Mouse (Mus musculus): ENCODE results near the gene Dhrs7b.
"Not testable (repeated sequence)": the region's sequence is repeated elsewhere in the genome, so short reads cannot be mapped to it uniquely, and the experiment has no call there.

Gene Dhrs7b

GRCm38 (mm10) chr11:60837644-60838406 is 7.4 kb downstream of the Dhrs7b start:
- CTCF ChIA-PET = interaction anchor here (1.2 kb wide), 1 partner anchor 26 kb away, joined by 17 read pairs; the partner anchor contains the start of gene Shmt1

GRCm38 (mm10) chr11:60841467-60842200 is 11.2 kb downstream of the Dhrs7b start:
- CTCF ChIA-PET = no interaction called here

- CTCF ChIA-PET = no interaction called here
These were observed 13.0 kb downstream of the Dhrs7b start for GRCm38 (mm10) chr11:60843412-60843811.

GRCm38 (mm10) chr11:60845415-60845814 is 15.0 kb downstream of the Dhrs7b start:
- CTCF ChIA-PET = no interaction called here

- CTCF ChIA-PET = no interaction called here
These were observed 26.2 kb downstream of the Dhrs7b start for GRCm38 (mm10) chr11:60856587-60856986.

GRCm38 (mm10) chr11:60861993-60862392 is 31.6 kb downstream of the Dhrs7b start:
- CTCF ChIA-PET = no interaction called here

GRCm38 (mm10) chr11:60863196-60863595 is 32.8 kb downstream of the Dhrs7b start:
- CTCF ChIA-PET = interaction anchor here (0.6 kb wide), 1 partner anchor 140 kb away, joined by 8 read pairs; no protein-coding TSS in a partner anchor

GRCm38 (mm10) chr11:60864166-60864565 is 33.7 kb downstream of the Dhrs7b start:
- CTCF ChIA-PET = interaction anchor here (0.6 kb wide), 1 partner anchor 59 kb away, joined by 3 read pairs; no protein-coding TSS in a partner anchor

GRCm38 (mm10) chr11:60864916-60865315 is 34.5 kb downstream of the Dhrs7b start:
- CTCF ChIA-PET = no interaction called here

GRCm38 (mm10) chr11:60866021-60866420 is 35.6 kb downstream of the Dhrs7b start:
- CTCF ChIA-PET = no interaction called here

GRCm38 (mm10) chr11:60867456-60867855 is 37.0 kb downstream of the Dhrs7b start:
- CTCF ChIA-PET = interaction anchor here (0.7 kb wide), 1 partner anchor 454 kb away, joined by 11 read pairs; no protein-coding TSS in a partner anchor

GRCm38 (mm10) chr11:60867904-60868303 is 37.5 kb downstream of the Dhrs7b start:
- CTCF ChIA-PET = interaction anchor here (0.7 kb wide), 1 partner anchor 454 kb away, joined by 11 read pairs; no protein-coding TSS in a partner anchor

- CTCF ChIA-PET = not testable (repeated sequence)
These were observed 39.0 kb downstream of the Dhrs7b start for GRCm38 (mm10) chr11:60869471-60869870.

GRCm38 (mm10) chr11:60871409-60871808 is 41.0 kb downstream of the Dhrs7b start:
- CTCF ChIA-PET = no interaction called here

GRCm38 (mm10) chr11:60873101-60873500 is 42.7 kb downstream of the Dhrs7b start:
- CTCF ChIA-PET = no interaction called here

- CTCF ChIA-PET = interaction anchor here (0.7 kb wide), 1 partner anchor 227 kb away, joined by 3 read pairs; no protein-coding TSS in a partner anchor
These were observed 47.7 kb downstream of the Dhrs7b start for GRCm38 (mm10) chr11:60878056-60878612.

- CTCF ChIA-PET = no interaction called here
These were observed 48.4 kb downstream of the Dhrs7b start, which contains the start of gene Tmem11 for GRCm38 (mm10) chr11:60878675-60879294. Gene Tmem11, minus strand, starts transcription at chr11:60879272.

- CTCF ChIA-PET = no interaction called here
These were observed 49.0 kb downstream of the Dhrs7b start for GRCm38 (mm10) chr11:60879423-60879822.

- CTCF ChIA-PET = no interaction called here
These were observed 50.1 kb downstream of the Dhrs7b start for GRCm38 (mm10) chr11:60880559-60880958.

GRCm38 (mm10) chr11:60882386-60882785 is 52.0 kb downstream of the Dhrs7b start:
- CTCF ChIA-PET = no interaction called here

- CTCF ChIA-PET = interaction anchor here (0.6 kb wide), 1 partner anchor 62 kb away, joined by 3 read pairs; no protein-coding TSS in a partner anchor
These were observed 56.6 kb downstream of the Dhrs7b start for GRCm38 (mm10) chr11:60886986-60887385.

GRCm38 (mm10) chr11:60889861-60890260 is 59.4 kb downstream of the Dhrs7b start:
- CTCF ChIA-PET = no interaction called here

Measured in spleen, embryonic (tissue).